Mouse (Mus musculus) stomach, embryonic 15.5 days (tissue): ENCODE data around the gene Ccdc146. TPM values are rescaled to one million over a fixed set of nuclear protein-coding genes. Genes with fewer than 3 reads are reported as not detected.
"Not testable (repeated sequence)": the region's sequence is repeated elsewhere in the genome, so short reads cannot be mapped to it uniquely, and the experiment has no call there.

Experiments
- ATAC-seq: fragments of 200-750 bp; cut with Nextera tagmentation; 2 replicates; pipeline ENCODE4 v1.8.0; 2017; ENCODE audit warnings: low read depth, moderate number of reproducible peaks, moderate TSS enrichment; ENCODE audit not compliant: insufficient read depth, low FRiP score
- H3K27ac ChIP-seq: fragments of 300-500 bp; sonication (generic); 2 replicates; pipeline ENCODE4 v1.5.1; 2015; ENCODE audit warnings: mild to moderate bottlenecking, inconsistent platforms
- H3K27me3 ChIP-seq: fragments of 300-500 bp; sonication (generic); replicated peaks from 2 replicates; pipeline ENCODE4 v1.6.1; 2015; ENCODE audit warnings: inconsistent platforms
- H3K36me3 ChIP-seq: fragments of 300-500 bp; sonication (generic); 2 replicates; pipeline ENCODE4 v1.6.1; 2015; ENCODE audit warnings: inconsistent platforms
- H3K4me1 ChIP-seq: fragments of 300-500 bp; sonication (generic); 2 replicates; pipeline ENCODE4 v1.6.1; 2015; ENCODE audit warnings: inconsistent platforms
- H3K4me2 ChIP-seq: fragments of 300-500 bp; sonication (generic); 2 replicates; pipeline ENCODE4 v1.6.1; 2015; ENCODE audit warnings: mild to moderate bottlenecking, inconsistent platforms
- H3K4me3 ChIP-seq: fragments of 300-500 bp; sonication (generic); replicated peaks from 2 replicates; pipeline ENCODE4 v1.5.1; 2015; ENCODE audit warnings: inconsistent platforms
- H3K9ac ChIP-seq: fragments of 300-500 bp; sonication (generic); 2 replicates; pipeline ENCODE4 v1.6.1; 2015; ENCODE audit warnings: inconsistent platforms
- H3K9me3 ChIP-seq: fragments of 300-500 bp; sonication (generic); 2 replicates; pipeline ENCODE4 v1.6.1; 2016; ENCODE audit warnings: inconsistent platforms
- WGBS: fragments of 180-500 bp; shearing (Covaris S2); methylation state at CpG from one replicate; pipeline ENCODE4 v1.1.7; 2015; 5-methylcytosine and 5-hydroxymethylcytosine counted together
- polyA plus RNA-seq: library from polyadenylated mRNA; unstranded; fragments of >200 nt; fragmentation: Nextera tagmentation; extraction: Ambion mirVana; gene quantifications from 2 replicates; pipeline ENCODE4 v1.2.1, GENCODE M21; 2015

Ccdc146 gene
- polyA plus RNA-seq, 1 experiment from 2014 or later: 0.62 TPM

DNA sequence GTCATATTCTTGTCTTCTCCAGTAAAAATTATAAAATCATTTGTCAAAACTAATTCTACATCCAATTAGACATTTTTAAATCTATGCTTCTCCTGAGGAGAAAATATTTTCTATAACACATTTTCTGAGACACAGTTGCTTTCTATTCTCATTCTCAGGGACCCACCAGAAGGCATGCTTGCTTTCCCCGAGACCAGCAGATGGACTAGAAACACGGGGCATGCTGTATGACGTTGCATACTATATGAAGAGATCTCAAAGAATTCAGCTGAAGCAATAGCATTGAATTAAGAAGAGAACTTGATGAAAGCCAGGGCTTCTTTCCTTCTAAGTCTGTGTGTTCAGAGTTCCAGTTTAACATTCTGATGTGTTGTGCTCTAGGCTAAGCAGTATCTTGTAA lies 109.8 kb downstream of the Ccdc146 start:
- WGBS: 81% methylated on average over 3 of the region's 3 CpGs

DNA sequence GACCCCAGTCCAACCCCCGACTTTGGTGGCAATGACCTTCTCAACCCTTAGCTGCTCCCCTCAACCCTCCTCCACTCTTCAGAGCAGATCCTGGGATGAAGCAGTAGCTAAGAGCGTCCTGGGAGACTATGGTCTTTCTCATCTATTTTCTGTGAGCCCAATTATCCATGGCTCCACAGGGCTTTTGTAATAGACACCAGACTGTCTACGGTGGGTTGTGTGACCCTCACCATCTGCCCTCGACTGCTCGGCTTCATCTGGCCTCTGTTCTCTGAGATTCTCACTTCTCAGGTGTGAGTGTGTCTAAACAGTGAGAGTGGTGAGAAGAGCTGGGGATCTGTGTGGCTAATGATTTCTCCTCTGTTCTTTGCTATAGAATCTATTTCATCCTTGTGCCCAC lies 117.3 kb downstream of the Ccdc146 start:
- H3K27me3 ChIP-seq: no peaks in the 10 kb centered on the region
- H3K4me2 ChIP-seq: no peak overlapping the region
- H3K9me3 ChIP-seq: no peaks in the 10 kb centered on the region
- H3K4me3 ChIP-seq: no peak overlapping the region
- H3K27ac ChIP-seq: no peak overlapping the region
- no peak for ATAC-seq
- H3K9ac ChIP-seq: no peak overlapping the region
- no peaks in the 10 kb centered on the region for H3K36me3 ChIP-seq
- 75% methylated on average over 5 of the region's 5 CpGs for WGBS
- no peaks in the 10 kb centered on the region for H3K4me1 ChIP-seq

More for the DNA sequence above, 109.8 kb downstream of the Ccdc146 start:
- Histone ChIP-seq H3K27me3 (no peaks in the 10 kb centered on the region), H3K9ac (no peak overlapping the region), H3K9me3 (no peaks in the 10 kb centered on the region), H3K4me3 (no peak overlapping the region), H3K36me3 (no peaks in the 10 kb centered on the region), H3K27ac (no peak overlapping the region), H3K4me1 (no peaks in the 10 kb centered on the region), H3K4me2 (no peak overlapping the region)
- ATAC-seq: no peak

DNA sequence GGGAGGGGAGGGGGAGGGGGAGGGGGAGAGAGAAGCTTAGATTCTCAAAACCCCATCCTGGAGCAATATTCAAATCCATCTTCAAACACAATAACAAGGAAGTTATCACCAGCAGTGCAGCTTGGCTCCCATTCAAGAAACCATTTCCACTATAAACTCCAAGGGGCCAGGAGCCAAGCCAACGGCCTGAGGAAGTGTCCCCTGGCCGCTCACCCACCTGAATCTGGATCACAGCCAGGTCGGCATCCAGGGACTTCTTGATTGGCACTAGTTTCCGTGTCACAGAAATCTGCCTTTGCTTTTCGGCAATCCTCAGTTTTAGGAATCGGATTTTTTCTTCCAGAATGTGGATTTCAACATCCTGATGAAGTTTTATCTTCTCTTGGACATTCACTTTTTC lies 123.5 kb downstream of the Ccdc146 start:
- H3K4me3 ChIP-seq: no peak overlapping the region
- no peak overlapping the region for H3K9ac ChIP-seq
- H3K4me1 ChIP-seq: no peaks in the 10 kb centered on the region
- WGBS: 72% methylated on average over 6 of the region's 6 CpGs
- no peak overlapping the region for H3K4me2 ChIP-seq
- H3K36me3 ChIP-seq: no peaks in the 10 kb centered on the region
- no peaks in the 10 kb centered on the region for H3K27me3 ChIP-seq
- H3K9me3 ChIP-seq: no peaks in the 10 kb centered on the region
- no peak overlapping the region for H3K27ac ChIP-seq
- ATAC-seq: no peak

DNA sequence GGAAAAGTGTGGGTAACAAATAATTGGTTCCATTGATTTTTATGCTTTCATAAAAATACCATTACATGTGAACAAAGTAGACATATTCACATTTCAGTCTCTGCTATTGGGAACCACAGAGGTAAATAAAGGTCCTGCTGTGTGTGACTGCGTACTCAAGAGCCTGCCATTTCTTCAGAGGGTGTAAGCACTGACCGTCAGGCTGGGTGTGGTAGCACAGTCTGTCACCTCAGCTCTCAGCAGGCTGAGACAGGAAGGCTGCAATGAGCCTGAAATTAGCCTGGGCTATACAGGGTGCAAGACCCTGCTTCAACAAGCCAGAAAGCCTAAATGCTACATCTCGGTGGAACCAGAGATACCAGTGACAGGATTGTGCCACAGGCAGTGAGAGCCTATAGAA lies 124.4 kb downstream of the Ccdc146 start:
- WGBS: 89% methylated on average over 3 of the region's 3 CpGs
- H3K36me3 ChIP-seq: no peaks in the 10 kb centered on the region
- H3K4me3 ChIP-seq: no peak overlapping the region
- H3K27ac ChIP-seq: no peak overlapping the region
- H3K4me1 ChIP-seq: no peaks in the 10 kb centered on the region
- no peaks in the 10 kb centered on the region for H3K27me3 ChIP-seq
- no peak for ATAC-seq
- no peaks in the 10 kb centered on the region for H3K9me3 ChIP-seq
- no peak overlapping the region for H3K9ac ChIP-seq
- no peak overlapping the region for H3K4me2 ChIP-seq

GRCm38 (mm10) chr5:21299076-21299755 lies 125.3 kb downstream of the Ccdc146 start:
- Histone ChIP-seq H3K9ac (no peak overlapping the region), H3K4me3 (no peak overlapping the region), H3K4me2 (no peak overlapping the region), H3K9me3 (no peaks in the 10 kb centered on the region), H3K27me3 (no peaks in the 10 kb centered on the region), H3K4me1 (no peaks in the 10 kb centered on the region), H3K27ac (no peak overlapping the region), H3K36me3 (no peaks in the 10 kb centered on the region)
- WGBS: 53% methylated on average over 21 of the region's 21 CpGs
- peak; percentile 95 for ATAC-seq

- WGBS: 75% methylated on average over 7 of the region's 8 CpGs
- no peak overlapping the region for H3K9ac ChIP-seq
- H3K27ac ChIP-seq: no peak overlapping the region
These were observed 128.8 kb downstream of the Ccdc146 start for GRCm38 (mm10) chr5:21295683-21296082.

DNA sequence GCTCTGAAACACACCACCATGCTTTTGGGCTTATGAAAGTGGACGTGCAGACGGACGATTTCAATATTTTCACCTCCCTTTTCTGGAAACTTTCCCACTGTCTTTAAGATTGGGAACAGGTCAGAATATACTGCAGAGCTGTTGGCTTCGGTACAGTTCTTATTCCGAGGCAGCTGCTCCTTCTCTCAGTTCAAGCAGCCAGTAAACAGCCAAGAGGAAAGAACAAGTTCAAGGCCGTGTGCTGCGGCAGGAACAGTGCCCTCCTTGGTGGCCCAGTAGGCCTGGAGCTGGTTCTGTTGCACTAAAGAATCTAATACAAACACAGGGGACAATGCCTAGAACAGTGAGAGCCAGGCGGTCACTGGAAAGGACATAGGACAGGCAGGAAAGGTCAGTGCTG lies 133.9 kb downstream of the Ccdc146 start:
- peak overlapping the region; percentile 8; the same call in 1 of the 2 replicates for H3K27ac ChIP-seq
- WGBS: 60% methylated on average over 8 of the region's 8 CpGs

More at GRCm38 (mm10) chr5:21295683-21296082, 128.8 kb downstream of the Ccdc146 start:
- Histone ChIP-seq H3K27me3 (no peaks in the 10 kb centered on the region), H3K4me2 (no peak overlapping the region), H3K36me3 (no peaks in the 10 kb centered on the region), H3K4me3 (no peak overlapping the region), H3K9me3 (no peaks in the 10 kb centered on the region), H3K4me1 (no peaks in the 10 kb centered on the region)
- no peak for ATAC-seq

DNA sequence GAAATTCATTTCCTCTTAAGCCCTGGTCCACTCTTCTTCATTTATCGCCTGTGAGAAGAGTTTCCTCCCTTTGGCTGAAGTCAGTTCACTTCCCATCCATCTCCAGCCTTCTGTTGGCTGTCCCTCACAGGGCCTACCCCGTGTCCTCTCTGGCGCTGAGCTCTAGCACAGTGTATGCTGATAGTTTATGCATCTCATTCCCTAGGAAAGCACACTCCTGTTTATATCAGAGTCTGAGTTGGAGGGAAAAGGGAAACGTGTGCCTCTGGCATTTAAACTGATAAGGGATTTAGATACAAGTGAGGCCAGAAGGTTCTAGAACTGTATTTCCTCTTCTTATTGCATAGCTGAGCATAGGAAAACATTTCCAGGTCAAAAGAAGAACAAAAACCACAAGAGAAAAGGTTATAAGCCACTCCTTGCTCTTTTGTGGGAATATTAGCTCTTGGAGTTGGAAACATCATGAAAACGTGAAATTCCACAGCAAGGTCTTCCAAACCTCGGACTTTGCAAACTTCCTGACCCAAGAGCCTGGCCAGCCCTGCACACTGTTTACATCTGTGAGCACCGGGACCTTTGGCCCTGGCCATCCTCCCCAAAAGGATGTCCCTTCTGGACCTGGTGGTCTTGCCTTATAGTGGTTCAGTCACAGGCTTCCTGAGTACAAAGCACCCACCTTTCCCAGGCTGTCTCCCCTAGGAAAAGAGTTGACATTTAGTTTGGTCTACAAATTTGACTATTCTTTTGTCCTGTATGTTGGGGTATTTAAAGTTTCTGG lies 135.6 kb downstream of the Ccdc146 start:
- WGBS: 43% methylated on average over 7 of the region's 7 CpGs
- no peak overlapping the region for H3K4me3 ChIP-seq
- no peaks in the 10 kb centered on the region for H3K9me3 ChIP-seq
- no peak overlapping the region for H3K9ac ChIP-seq
- H3K27me3 ChIP-seq: no peaks in the 10 kb centered on the region
- no peak for ATAC-seq
- no peaks in the 10 kb centered on the region for H3K36me3 ChIP-seq
- no peak overlapping the region for H3K27ac ChIP-seq
- no peaks in the 10 kb centered on the region for H3K4me1 ChIP-seq
- H3K4me2 ChIP-seq: no peak overlapping the region

More for the DNA sequence above, 133.9 kb downstream of the Ccdc146 start:
- Histone ChIP-seq H3K4me1 (no peaks in the 10 kb centered on the region), H3K9me3 (no peaks in the 10 kb centered on the region), H3K9ac (no peak overlapping the region), H3K36me3 (no peaks in the 10 kb centered on the region), H3K4me3 (no peak overlapping the region), H3K27me3 (no peaks in the 10 kb centered on the region), H3K4me2 (no peak overlapping the region)
- no peak; the same call in 1 of the 2 replicates for ATAC-seq

DNA sequence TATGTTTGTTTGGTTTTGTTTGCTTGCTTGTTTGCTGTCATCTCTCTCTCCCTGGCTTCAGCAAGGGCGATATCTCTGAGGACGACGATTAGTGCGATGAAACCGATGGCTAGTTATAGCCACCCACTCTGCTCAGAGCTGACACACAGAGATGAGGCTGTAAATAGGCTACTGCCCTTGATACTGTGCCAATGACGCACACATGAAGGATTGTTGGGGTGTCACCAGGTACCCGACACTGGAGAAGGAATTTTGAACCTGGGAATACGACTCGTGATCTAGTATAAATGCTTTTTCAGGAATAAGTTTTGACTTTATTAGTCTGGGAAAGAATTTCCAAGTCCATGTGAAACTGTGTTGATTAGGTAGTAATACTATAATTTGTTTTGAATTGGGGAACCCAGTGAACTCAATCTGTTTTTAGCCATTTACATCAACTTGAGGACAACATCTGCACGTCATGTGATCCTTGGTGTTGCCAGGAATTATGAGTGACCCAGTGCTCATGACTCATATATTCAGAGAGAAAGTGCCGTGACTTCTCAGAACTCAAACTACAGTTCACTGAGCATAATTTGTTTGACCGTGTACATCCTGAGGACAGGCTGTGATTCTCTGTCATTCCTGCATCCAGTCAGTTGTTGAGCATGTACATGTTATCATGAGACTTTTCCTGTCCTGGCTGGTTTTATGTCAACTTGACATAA lies 141.0 kb downstream of the Ccdc146 start:
- 86% methylated on average over 12 of the region's 12 CpGs for WGBS

DNA sequence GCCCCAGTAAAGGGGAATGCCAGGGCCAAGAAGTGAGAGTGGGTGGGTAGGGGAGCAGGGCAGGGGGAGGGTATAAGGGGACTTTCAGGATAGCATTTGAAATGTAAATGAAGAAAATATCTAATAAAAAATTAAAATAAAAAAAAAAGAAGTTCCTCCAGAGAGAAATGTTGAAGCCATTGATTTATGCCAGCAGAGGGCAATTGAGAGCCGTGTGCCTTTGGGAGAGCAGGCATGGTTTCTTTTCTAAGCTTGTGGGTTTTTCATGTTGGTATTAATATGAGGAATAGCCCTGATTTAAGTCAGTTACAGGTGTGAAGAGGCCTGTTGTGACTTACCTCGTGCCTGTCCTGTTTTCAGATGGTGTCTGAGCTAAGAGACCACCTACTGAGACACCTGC lies 146.8 kb downstream of the Ccdc146 start:
- H3K27ac ChIP-seq, ATAC-seq, H3K9me3 ChIP-seq, H3K4me1 ChIP-seq, H3K4me2 ChIP-seq, H3K9ac ChIP-seq, H3K36me3 ChIP-seq, H3K27me3 ChIP-seq, H3K4me3 ChIP-seq: not testable (repeated sequence)
- WGBS: 44% methylated on average over 2 of the region's 2 CpGs

More for the DNA sequence above, 141.0 kb downstream of the Ccdc146 start:
- Histone ChIP-seq H3K36me3 (no peaks in the 10 kb centered on the region), H3K9me3 (no peaks in the 10 kb centered on the region), H3K9ac (no peak overlapping the region), H3K27me3 (no peaks in the 10 kb centered on the region), H3K4me1 (no peaks in the 10 kb centered on the region), H3K4me3 (no peak overlapping the region), H3K4me2 (no peak overlapping the region), H3K27ac (no peak overlapping the region)
- ATAC-seq: no peak

- Histone ChIP-seq H3K27me3 (no peaks in the 10 kb centered on the region), H3K4me3 (no peak overlapping the region), H3K9me3 (no peaks in the 10 kb centered on the region), H3K27ac (no peak overlapping the region), H3K4me1 (no peaks in the 10 kb centered on the region), H3K9ac (no peak overlapping the region), H3K36me3 (no peaks in the 10 kb centered on the region), H3K4me2 (no peak overlapping the region)
- WGBS: 67% methylated on average over 9 of the region's 9 CpGs
- peak; percentile 47; the same call in 1 of the 2 replicates for ATAC-seq
These were observed 152.8 kb downstream of the Ccdc146 start for GRCm38 (mm10) chr5:21271386-21272354.
